Mouse (Mus musculus): ENCODE results near the gene Adamtsl3. TPM values are rescaled to one million over a fixed set of nuclear protein-coding genes. Genes with fewer than 3 reads are reported as not detected.

Gene Adamtsl3
- total RNA-seq (2023): not detected

GRCm38 (mm10) chr7:82335211-82336121 lies at the start of gene Adamtsl3:
Gene Adamtsl3 (plus strand): TSS chr7:82335694.

GRCm38 (mm10) chr7:82648353-82649080 lies 313.0 kb downstream of the Adamtsl3 start, which contains the start of the genes Saxo2 and Efl1:
Gene Saxo2 (minus strand): TSS chr7:82648528.
Gene Efl1 (plus strand): TSS chr7:82648614.

Other genes with a start within 250 kb of the Adamtsl3 start
- not detected for gene Sh3gl3, start 161.9 kb upstream of the Adamtsl3 start, total RNA-seq (2023)